Mouse (Mus musculus): ENCODE results near the gene Rrp1. TPM values are rescaled to one million over a fixed set of nuclear protein-coding genes. Genes with fewer than 3 reads are reported as not detected.
A peak's percentile ranks its signal among the peaks of the same experiment; 100 is the strongest.

The Rrp1 gene
- 100 to 1,000 TPM in 2 of 4 experiments, 10 to 100 TPM in 2; 87.2 to 106 (median 96.3) TPM for total RNA-seq (2022)

DNA sequence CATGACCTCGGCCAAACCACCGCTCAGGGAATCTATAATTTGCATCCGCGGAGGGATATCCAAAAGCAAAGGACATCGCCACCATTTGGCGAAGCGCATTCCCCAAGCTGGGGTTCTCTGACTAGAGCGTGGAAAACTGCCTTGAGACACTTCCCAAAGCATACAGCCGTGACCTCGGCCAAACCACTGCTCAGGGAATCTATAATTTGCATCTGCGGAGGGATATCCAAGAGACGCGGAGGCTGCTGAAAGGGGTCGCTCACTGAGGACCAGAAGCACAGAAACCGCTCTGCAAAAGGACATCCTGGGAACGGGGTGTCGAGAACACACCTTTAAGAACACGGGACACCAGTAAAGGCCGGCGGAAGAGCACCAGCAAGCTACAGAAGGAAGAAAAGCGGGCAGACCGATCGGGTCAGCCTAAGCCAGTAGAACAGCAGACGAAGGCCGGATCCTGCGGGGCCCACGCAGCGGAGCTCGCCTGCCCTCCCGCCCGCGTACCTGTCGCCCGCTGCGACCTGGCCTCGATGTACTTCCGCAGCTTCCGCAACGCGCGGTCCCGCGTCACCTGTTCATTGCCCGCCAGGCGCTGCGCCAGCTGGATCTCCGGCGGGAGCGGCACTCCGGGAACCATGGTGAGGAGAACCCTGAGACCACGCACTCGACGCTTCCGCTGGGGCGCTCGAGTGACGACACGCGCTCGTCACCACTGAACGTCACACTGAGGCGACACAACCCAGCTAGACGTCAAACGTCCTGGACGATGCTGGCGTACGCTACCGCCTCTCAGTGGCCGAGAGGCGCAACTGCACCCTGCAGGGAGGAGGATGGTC, at the start of gene Rrp1:
Gene Rrp1 (minus strand): TSS at position 725 of the 833 bp plus-strand sequence.
- DNase-seq (ENCODE audit: low spot score), result peak; percentile 91

DNA sequence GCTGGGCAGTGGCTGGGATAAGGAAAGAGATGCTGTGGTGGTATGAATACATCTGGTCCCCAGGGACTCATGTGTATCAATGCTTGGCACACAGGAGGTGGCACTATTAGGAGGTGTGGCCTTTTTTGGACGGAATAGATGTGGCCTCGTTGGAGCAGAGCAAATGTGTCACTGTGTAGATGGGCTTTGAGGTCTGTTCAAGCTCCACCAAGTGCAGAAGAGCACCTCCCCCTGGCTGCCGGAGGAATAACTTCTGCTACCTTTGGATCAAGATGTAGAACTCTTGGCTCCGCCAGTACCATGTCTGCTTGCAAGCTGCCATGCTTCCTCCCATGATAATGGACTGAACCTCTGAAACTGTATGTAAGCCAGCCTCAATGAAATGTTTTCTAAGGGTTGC, 48.9 kb upstream of the Rrp1 start:
- no peak for DNase-seq (ENCODE audit: low spot score)

DNA sequence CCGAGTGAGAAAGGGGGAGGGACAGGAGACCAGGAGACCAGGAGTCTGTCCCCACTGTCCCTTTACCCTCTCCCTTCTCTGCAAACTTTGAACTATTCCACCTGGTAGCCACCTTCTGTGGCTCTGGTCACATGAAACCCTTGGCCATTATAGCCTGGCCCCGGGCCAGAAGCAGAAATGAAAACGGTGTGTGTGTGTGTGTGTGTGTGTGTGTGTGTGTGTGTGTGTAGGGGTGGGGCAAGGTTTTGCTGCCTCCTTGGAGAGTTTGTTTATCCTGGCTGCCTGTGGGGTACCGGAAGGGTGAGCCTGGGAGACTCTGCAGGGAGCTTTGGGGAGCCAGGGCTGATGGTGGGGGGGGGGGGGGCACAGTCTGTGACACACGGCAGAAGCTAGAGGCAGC, 47.6 kb upstream of the Rrp1 start:
- DNase-seq (ENCODE audit: low spot score), result no peak

- peak; percentile 29 for DNase-seq (ENCODE audit: low spot score)
Observed at GRCm38 (mm10) chr10:78458348-78459111, 45.7 kb upstream of the Rrp1 start.

GRCm38 (mm10) chr10:78457495-78458347, 44.9 kb upstream of the Rrp1 start:
- DNase-seq (ENCODE audit: low spot score), result peak; percentile 60

DNA sequence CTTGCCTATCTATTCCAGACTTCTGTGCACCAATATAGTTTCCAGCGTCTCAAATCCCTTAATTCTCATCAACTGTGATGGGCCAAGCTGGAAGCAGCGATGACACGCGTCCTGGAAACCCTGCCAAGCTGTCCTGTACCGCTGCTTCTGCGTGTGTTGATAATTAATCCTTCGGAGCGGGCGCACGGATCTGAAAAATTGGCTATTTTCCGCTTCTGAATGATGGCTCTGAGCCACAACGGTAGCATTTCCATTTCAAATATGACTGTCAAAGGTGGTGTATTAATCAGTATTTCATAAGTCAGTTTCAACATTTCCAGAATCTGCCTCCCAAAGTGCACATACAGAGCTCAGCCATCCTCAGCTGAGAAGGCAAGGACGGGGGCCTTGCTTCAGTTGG, 43.9 kb upstream of the Rrp1 start:
- DNase-seq (ENCODE audit: low spot score), result no peak

DNA sequence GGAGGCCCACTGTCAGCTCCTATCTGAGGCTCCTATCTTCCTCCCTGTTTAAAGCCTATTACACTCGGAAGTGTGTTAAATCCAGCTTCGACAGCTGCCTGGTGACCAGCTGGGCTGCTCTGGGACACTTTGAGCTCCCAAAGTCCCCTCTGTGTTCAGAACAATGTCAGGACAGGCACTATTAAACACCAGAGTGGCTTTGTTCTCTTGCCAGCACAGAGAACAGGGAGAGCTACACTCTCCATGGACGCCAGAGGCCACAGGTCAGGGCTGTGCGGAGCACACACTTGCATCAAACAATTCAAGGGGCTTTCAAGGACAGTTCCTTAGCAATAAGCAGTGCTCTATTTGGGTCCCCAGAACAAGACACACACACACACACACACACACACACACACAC, 39.8 kb upstream of the Rrp1 start:
- DNase-seq (ENCODE audit: low spot score), result no peak

GRCm38 (mm10) chr10:78450761-78451160, 37.9 kb upstream of the Rrp1 start:
- DNase-seq (ENCODE audit: low spot score), result no peak

DNA sequence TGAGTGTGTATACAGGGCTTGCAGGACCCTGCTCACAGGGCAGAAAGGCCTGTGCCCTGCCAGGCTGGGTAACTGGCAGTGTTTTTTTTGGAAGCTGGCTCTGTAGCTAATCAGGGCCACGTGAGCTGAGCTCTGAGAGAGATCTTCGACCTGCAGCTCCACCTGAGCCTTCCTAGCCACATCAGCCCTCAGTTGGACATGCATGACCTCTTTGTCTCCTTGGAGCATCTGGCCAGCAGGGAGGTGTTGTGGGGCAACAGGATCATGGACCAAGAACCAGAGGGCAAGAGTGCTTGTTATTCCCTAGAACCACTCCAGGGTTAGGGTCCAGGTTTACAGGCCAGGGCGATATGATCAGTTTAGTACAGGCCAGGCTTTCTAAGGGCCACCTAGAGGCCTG, 34.6 kb upstream of the Rrp1 start:
- no peak for DNase-seq (ENCODE audit: low spot score)

DNA sequence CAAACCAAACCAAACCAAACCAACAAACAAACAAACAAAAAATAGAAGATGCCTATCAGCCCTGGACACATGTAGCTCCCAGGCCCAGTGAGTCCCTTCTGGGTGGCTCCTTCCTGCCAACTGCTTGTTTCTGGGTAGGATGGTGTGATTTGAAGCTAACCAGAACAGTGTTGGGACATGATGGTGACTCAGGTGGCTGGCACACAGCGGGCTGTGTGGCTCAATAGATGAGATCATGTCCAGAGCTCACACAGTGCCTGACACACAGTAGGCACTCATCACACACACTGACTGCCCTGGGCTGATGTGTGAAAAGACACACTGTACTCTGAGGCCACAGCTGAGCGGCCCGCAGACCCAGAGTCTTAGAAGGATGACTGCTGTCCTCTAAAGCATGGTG, 33.4 kb upstream of the Rrp1 start:
- DNase-seq (ENCODE audit: low spot score), result no peak

DNA sequence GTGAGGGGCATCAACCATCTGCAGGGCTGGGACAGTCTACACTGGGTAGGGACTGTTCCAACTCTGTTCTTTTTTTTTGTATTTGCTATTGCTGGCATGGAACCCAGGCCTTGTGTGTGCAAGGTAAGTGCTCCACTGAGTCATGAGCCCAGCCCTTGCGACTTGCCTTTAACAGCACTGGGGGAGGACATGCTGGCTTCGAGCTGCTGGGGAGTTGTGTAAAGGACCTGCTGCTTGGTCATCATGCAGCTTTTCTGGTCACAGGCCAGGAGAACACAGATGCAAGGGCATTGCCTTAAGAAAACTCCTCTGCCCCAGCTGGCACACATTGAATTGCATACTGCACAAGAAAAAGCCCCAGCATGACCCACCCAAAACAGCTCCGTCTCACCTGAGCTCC, 29.4 kb upstream of the Rrp1 start:
- DNase-seq (ENCODE audit: low spot score), result no peak

DNA sequence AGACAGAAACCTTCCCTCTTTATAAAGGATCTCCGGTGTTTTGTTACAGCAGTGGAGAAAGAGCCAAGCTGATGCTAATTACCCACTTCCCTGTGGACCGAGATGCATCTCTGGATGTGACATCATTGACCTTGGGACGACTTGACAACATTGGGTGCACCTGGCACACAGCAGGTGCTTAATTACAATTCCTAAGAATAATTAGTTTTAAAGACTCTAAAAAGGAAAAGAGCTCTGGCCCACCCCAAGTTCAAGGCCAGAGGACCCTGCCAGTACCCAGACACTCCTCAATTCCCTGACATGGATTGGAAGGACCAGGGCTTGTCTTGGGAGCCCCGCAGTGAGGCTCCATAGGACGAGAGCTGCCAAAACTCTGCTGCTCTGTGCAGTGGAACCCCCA, 28.8 kb upstream of the Rrp1 start:
- DNase-seq (ENCODE audit: low spot score), result no peak

- DNase-seq (ENCODE audit: low spot score), result no peak
Observed at GRCm38 (mm10) chr10:78440812-78441211, 28.0 kb upstream of the Rrp1 start.

- DNase-seq (ENCODE audit: low spot score), result no peak
Observed at GRCm38 (mm10) chr10:78439990-78440389, 27.1 kb upstream of the Rrp1 start.

GRCm38 (mm10) chr10:78439550-78439949, 26.7 kb upstream of the Rrp1 start:
- DNase-seq (ENCODE audit: low spot score), result no peak

- peak; percentile 70 for DNase-seq (ENCODE audit: low spot score)
Observed at GRCm38 (mm10) chr10:78438094-78438493, 25.3 kb upstream of the Rrp1 start.

DNA sequence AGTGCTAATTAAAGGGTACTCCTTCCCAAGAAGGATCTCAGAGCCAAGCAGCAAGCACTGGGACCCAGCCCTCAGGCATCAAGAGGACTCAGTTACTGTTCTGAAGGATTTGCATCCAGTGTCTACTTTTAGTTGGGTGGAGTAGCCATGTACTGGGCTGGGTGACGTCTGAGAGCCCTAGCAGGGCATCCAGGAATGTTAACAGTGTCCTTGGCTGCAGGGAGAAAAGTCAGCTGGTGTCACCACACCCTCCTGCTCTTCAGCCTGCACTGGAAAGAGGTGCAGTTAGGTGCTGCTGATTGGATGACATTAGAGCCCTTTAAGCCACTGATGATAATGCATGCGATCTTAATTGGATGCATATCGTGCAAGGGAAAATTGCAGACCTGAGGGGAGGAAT, 20.0 kb upstream of the Rrp1 start:
- DNase-seq (ENCODE audit: low spot score), result no peak

DNA sequence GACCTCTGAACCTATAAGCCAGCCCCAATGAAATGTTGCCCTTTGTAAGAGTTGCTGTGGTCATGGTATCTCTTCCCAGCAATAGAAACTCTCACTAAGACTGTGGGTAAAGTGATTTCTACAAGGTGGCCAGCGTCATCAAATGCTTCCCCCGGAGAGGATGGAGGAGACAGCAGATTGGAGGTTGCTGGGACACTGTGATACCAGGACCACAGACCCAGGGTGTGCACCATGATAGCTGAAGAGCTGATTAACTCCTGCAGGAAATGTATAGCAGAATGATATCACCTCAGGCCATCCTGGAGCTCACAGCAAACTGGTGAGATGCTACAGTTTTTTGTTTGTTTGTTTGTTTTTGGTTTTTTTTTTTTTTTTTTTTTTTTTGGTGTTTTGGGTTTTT, 16.9 kb upstream of the Rrp1 start:
- DNase-seq (ENCODE audit: low spot score), result no peak

- no peak for DNase-seq (ENCODE audit: low spot score)
Observed at GRCm38 (mm10) chr10:78429180-78429579, 16.3 kb upstream of the Rrp1 start.

DNA sequence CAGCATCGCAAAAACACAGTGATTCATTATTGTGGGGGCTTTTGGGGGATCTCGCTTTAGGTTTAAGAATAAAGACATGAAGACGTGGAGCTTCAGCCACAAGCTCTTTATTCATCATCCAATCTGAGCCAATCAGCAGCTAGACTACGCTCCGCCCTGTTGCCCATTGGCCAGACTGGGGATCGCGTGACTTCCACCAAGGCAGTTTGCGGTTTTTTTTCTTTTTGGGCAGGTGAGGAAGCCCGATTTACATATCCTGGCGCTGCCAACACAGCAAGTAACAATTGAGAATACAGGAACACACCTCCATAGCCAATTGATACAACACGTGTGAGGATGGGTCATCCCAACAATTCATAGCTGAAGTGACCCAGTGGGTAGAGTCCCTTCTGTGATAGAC, 15.2 kb upstream of the Rrp1 start:
- DNase-seq (ENCODE audit: low spot score), result no peak

- DNase-seq (ENCODE audit: low spot score), result peak; percentile 37
Observed at GRCm38 (mm10) chr10:78426117-78426735, 13.4 kb upstream of the Rrp1 start.

All from heart, adult 8-10 months (tissue).